Mouse (Mus musculus): ENCODE data around the gene Bpi.

The Bpi gene

GRCm38 (mm10) chr2:158241126-158241738, 16.7 kb upstream of the Bpi start:
- intact Hi-C loops (cut with DNase I) = no loop called here

- intact Hi-C loops (cut with DNase I) = no loop called here
Observed at GRCm38 (mm10) chr2:158242170-158242896, 15.6 kb upstream of the Bpi start.

GRCm38 (mm10) chr2:158243129-158243870, 14.6 kb upstream of the Bpi start:
- intact Hi-C loops (cut with DNase I) = no loop called here

- intact Hi-C loops (cut with DNase I) = no loop called here
Observed at GRCm38 (mm10) chr2:158245072-158245817, 12.6 kb upstream of the Bpi start.

GRCm38 (mm10) chr2:158247852-158248251, 10.0 kb upstream of the Bpi start:
- intact Hi-C loops (cut with DNase I) = no loop called here

GRCm38 (mm10) chr2:158248318-158248717, 9.6 kb upstream of the Bpi start:
- intact Hi-C loops (cut with DNase I) = no loop called here

GRCm38 (mm10) chr2:158250558-158250957, 7.3 kb upstream of the Bpi start:
- intact Hi-C loops (cut with DNase I) = no loop called here

GRCm38 (mm10) chr2:158253806-158254205, 4.1 kb upstream of the Bpi start:
- intact Hi-C loops (cut with DNase I) = no loop called here

- intact Hi-C loops (cut with DNase I) = loop anchor here (5.0 kb wide), 1 partner anchor 50 kb away; no protein-coding TSS in a partner anchor
Observed at GRCm38 (mm10) chr2:158256894-158257293, 1.0 kb upstream of the Bpi start.

- intact Hi-C loops (cut with DNase I) = loop anchor here (2.0 to 5.0 kb wide), 2 partner anchors 36 to 51 kb away; no protein-coding TSS in a partner anchor
Observed at GRCm38 (mm10) chr2:158258781-158259180, 887 bp downstream of the Bpi start.

GRCm38 (mm10) chr2:158259498-158259897, 1.6 kb downstream of the Bpi start:
- intact Hi-C loops (cut with DNase I) = loop anchor here (2.0 to 5.0 kb wide), 2 partner anchors 37 to 52 kb away; no protein-coding TSS in a partner anchor

- intact Hi-C loops (cut with DNase I) = no loop called here
Observed at GRCm38 (mm10) chr2:158264877-158265276, 7.0 kb downstream of the Bpi start.

- intact Hi-C loops (cut with DNase I) = no loop called here
Observed at GRCm38 (mm10) chr2:158270017-158270416, 12.1 kb downstream of the Bpi start.

- intact Hi-C loops (cut with DNase I) = no loop called here
Observed at GRCm38 (mm10) chr2:158273646-158274045, 15.8 kb downstream of the Bpi start.

GRCm38 (mm10) chr2:158275349-158275748, 17.5 kb downstream of the Bpi start:
- intact Hi-C loops (cut with DNase I) = no loop called here

- intact Hi-C loops (cut with DNase I) = no loop called here
Observed at GRCm38 (mm10) chr2:158275811-158276210, 17.9 kb downstream of the Bpi start.

GRCm38 (mm10) chr2:158276451-158276850, 18.6 kb downstream of the Bpi start:
- intact Hi-C loops (cut with DNase I) = no loop called here

- intact Hi-C loops (cut with DNase I) = no loop called here
Observed at GRCm38 (mm10) chr2:158276878-158277277, 19.0 kb downstream of the Bpi start.

GRCm38 (mm10) chr2:158279656-158280055, 21.8 kb downstream of the Bpi start:
- intact Hi-C loops (cut with DNase I) = loop anchor here (5.0 kb wide), 1 partner anchor 63 kb away; no protein-coding TSS in a partner anchor

- intact Hi-C loops (cut with DNase I) = loop anchor here (5.0 kb wide), 1 partner anchor 61 kb away; no protein-coding TSS in a partner anchor
Observed at GRCm38 (mm10) chr2:158281497-158282205, 23.8 kb downstream of the Bpi start.
